Mouse (Mus musculus) heart, postnatal 4 days (tissue): ENCODE measurements around the gene Zfyve26. TPM values are rescaled to one million over a fixed set of nuclear protein-coding genes. Genes with fewer than 3 reads are reported as not detected.
"Not testable (repeated sequence)": the region's sequence is repeated elsewhere in the genome, so short reads cannot be mapped to it uniquely, and the experiment has no call there.

Experiments used
- DNase-seq: peaks from one replicate; pipeline ENCODE4 v3.0.0; 2021
- total RNA-seq, 2 experiments: library from RNA; stranded (reverse); gene quantifications; 2 replicates each; pipeline ENCODE4 v1.2.3; 2021

Gene Zfyve26
- total RNA-seq, 2 experiments from 2014 or later, result 16.3 to 18.5 TPM

GRCm38 (mm10) chr12:79260154-79260553 lies 36.0 kb downstream of the Zfyve26 start:
- DNase-seq, result no peak

- no peak for DNase-seq
These were observed 41.1 kb downstream of the Zfyve26 start for GRCm38 (mm10) chr12:79254975-79255374.

GRCm38 (mm10) chr12:79253294-79254053 lies 42.6 kb downstream of the Zfyve26 start:
- no peak for DNase-seq

GRCm38 (mm10) chr12:79248110-79248509 lies 48.0 kb downstream of the Zfyve26 start:
- DNase-seq, result no peak

- DNase-seq, result no peak
These were observed 53.2 kb downstream of the Zfyve26 start for GRCm38 (mm10) chr12:79242921-79243320.

GRCm38 (mm10) chr12:79241985-79242384 lies 54.1 kb downstream of the Zfyve26 start:
- no peak for DNase-seq

GRCm38 (mm10) chr12:79235485-79236080 lies 60.5 kb downstream of the Zfyve26 start:
- DNase-seq, result no peak

GRCm38 (mm10) chr12:79217511-79217910 lies 78.6 kb downstream of the Zfyve26 start:
- DNase-seq, result no peak

- DNase-seq, result no peak
These were observed 84.7 kb downstream of the Zfyve26 start for GRCm38 (mm10) chr12:79211447-79211846.

- DNase-seq, result peak; percentile 11
These were observed 87.2 kb downstream of the Zfyve26 start, which contains the start of gene Rdh12 for GRCm38 (mm10) chr12:79208703-79209464. Gene Rdh12 (plus strand): TSS chr12:79208914.

GRCm38 (mm10) chr12:79201882-79202281 lies 94.2 kb downstream of the Zfyve26 start:
- no peak for DNase-seq

GRCm38 (mm10) chr12:79197105-79197504 lies 99.0 kb downstream of the Zfyve26 start:
- no peak for DNase-seq

- DNase-seq, result peak; percentile 78
These were observed 102.7 kb downstream of the Zfyve26 start for GRCm38 (mm10) chr12:79193441-79193840.

- no peak for DNase-seq
These were observed 103.9 kb downstream of the Zfyve26 start, which contains the start of gene Rdh11 for GRCm38 (mm10) chr12:79192193-79192592. Gene Rdh11 (minus strand): TSS chr12:79192293.

GRCm38 (mm10) chr12:79191701-79192100 lies 104.4 kb downstream of the Zfyve26 start:
- DNase-seq, result peak; percentile 80

- peak; percentile 39 for DNase-seq
These were observed 105.0 kb downstream of the Zfyve26 start for GRCm38 (mm10) chr12:79190931-79191673.

- DNase-seq, result not testable (repeated sequence)
These were observed 110.9 kb downstream of the Zfyve26 start for GRCm38 (mm10) chr12:79185160-79185559.

Other genes starting within 250 kb of the Zfyve26 start
- gene Pigh, start 206.7 kb downstream of the Zfyve26 start, total RNA-seq, result 1 to 10 TPM; 3.8 to 4.4 TPM
- not detected for gene Arg2, start 165.5 kb downstream of the Zfyve26 start, total RNA-seq
- gene Vti1b, start 123.6 kb downstream of the Zfyve26 start, total RNA-seq, result 10 to 100 TPM; 57.5 to 60.4 TPM
- gene Rdh11, start 104.0 kb downstream of the Zfyve26 start, total RNA-seq, result 10 to 100 TPM in 1 of 2 experiments, 1 to 10 TPM in 1; 9.8 to 10.3 TPM
- gene Rdh12, start 87.4 kb downstream of the Zfyve26 start, total RNA-seq, result not detected
- 1 to 10 TPM; 3.4 to 4.3 TPM for gene Rad51b, start 978 bp upstream of the Zfyve26 start, total RNA-seq